Mouse (Mus musculus) lung, adult 2 months (tissue): Measurements from ENCODE around the gene Uvrag.

Experiments used
- CTCF ChIP-seq: fragments of 200-500 bp; IDR thresholded peaks from 2 replicates; pipeline ENCODE4 v1.5.1; 2011; ENCODE audit warnings: mild to moderate bottlenecking, low read length, control low read depth; ENCODE audit not compliant: insufficient read depth
- POLR2A ChIP-seq: fragments of 200-500 bp; IDR thresholded peaks from 2 replicates; pipeline ENCODE4 v1.6.1; 2011; ENCODE audit warnings: low read depth, mild to moderate bottlenecking, control low read depth, low read length, borderline replicate concordance; ENCODE audit errors: extremely low read depth

DNA sequence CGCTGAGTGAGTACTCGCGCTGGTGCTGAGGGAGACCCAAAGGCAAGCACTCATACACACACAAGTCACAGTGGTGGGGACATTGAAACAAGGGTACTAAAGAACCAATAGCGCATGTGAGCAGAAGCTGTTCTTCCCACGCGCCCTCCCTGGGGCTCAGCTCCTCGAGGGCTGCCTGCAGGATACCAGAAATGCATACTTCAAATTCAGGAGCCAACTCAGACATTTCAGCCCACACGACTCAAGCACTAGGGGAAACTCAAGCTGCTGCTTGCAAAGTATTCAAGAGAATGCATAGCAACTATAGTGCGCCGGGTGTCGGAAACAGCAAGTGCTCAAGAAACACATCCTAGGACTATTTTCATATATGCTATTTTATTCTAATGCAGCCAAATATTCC, 3.7 kb upstream of the Uvrag start:
- TF ChIP-seq CTCF (no peak), POLR2A (no peak)
